Mouse (Mus musculus): ENCODE results near the gene Secisbp2.

GRCm38 (mm10) chr13:51712022-51712421 lies 60.5 kb downstream of the Secisbp2 start:
- TF ChIP-seq CTCF (conservative IDR thresholded peaks at IDR 0.05; ENCODE audit: insufficient read depth, insufficient read length, low read depth, low read length): no peak
- TF ChIP-seq POLR2A (IDR thresholded peaks at IDR 0.05; ENCODE audit: low read depth, low read length): no peak
